23 mouse cellular contexts compared by ENCODE assay signal in genomic region chr17:86194921-86195320, GRCm38 (mm10). TPM values are rescaled to one million over a fixed set of nuclear protein-coding genes. Genes with fewer than 3 reads are reported as not detected.
DNase-seq lines count a peak whose midpoint lies in the region; ATAC-seq and TF ChIP-seq lines count a peak whose summit lies in the region.
"Had no signal": no experiment of that assay in that cellular context is flagged by ENCODE, and none has a peak within 500 bp of the region (broad histone marks: within the 10 kb centered on the region; RNA-seq: fewer than 3 reads in every experiment).

No protein-coding gene starts in this region.

- no peak for TF ChIP-seq EP300 in stomach, postnatal 0 days (optimal IDR thresholded peaks at IDR 0.05)

- H3K36me3 ChIP-seq in heart, embryonic 10.5 days = no peaks in the 10 kb centered on the region
- H3K36me3 ChIP-seq in small intestine, adult 2 months (ENCODE audit: control insufficient read depth, insufficient read depth, low read length) = no peaks in the 10 kb centered on the region
- H3K36me3 ChIP-seq in stomach, postnatal 0 days (ENCODE audit: control insufficient read depth, insufficient read depth, low read length) = no peaks in the 10 kb centered on the region
- H3K36me3 ChIP-seq: embryonic facial prominence, embryonic 13.5 days; forebrain, embryonic 12.5 days; heart, embryonic 12.5 days; hindbrain, embryonic 10.5 days had no signal

- 52% methylated on average over 8 of the region's 8 CpGs for WGBS in heart, embryonic 10.5 days
- 61% methylated on average over 8 of the region's 8 CpGs for WGBS in small intestine, adult 2 months
- 84% methylated on average over 8 of the region's 8 CpGs for WGBS in stomach, postnatal 0 days

- no peak overlapping the region for H3K9ac ChIP-seq in stomach, postnatal 0 days (ENCODE audit: low read length)
- H3K9ac ChIP-seq: embryonic facial prominence, embryonic 13.5 days; forebrain, embryonic 12.5 days; heart, embryonic 12.5 days; hindbrain, embryonic 14.5 days had no signal

- no peaks in the 10 kb centered on the region for H3K9me3 ChIP-seq in heart, embryonic 10.5 days
- H3K9me3 ChIP-seq in stomach, postnatal 0 days (ENCODE audit: control insufficient read depth, low read length) = no peaks in the 10 kb centered on the region
- H3K9me3 ChIP-seq: embryonic facial prominence, embryonic 13.5 days; forebrain, embryonic 12.5 days; heart, embryonic 12.5 days; hindbrain, embryonic 10.5 days had no signal

- no peak overlapping the region for H3K4me2 ChIP-seq in stomach, postnatal 0 days (replicated peaks; ENCODE audit: low read depth)
- H3K4me2 ChIP-seq: embryonic facial prominence, embryonic 13.5 days; forebrain, embryonic 12.5 days; heart, embryonic 12.5 days; hindbrain, embryonic 14.5 days had no signal

- TF ChIP-seq CTCF in small intestine, adult 2 months (IDR thresholded peaks at IDR 0.05; ENCODE audit: extremely low read depth, insufficient read length, insufficient replicate concordance, low read depth, low read length) = no peak
- no peak for TF ChIP-seq CTCF in stomach, postnatal 0 days (IDR thresholded peaks at IDR 0.05; ENCODE audit: low read depth)

- no peak for DNase-seq in heart, embryonic 10.5 days (ENCODE audit: low spot score)
- DNase-seq in heart, adult 8-10 months (ENCODE audit: low spot score) = no peak
- DNase-seq in kidney, adult 8-10 months = peak; percentile 66
- no peak for DNase-seq in kidney, postnatal 4 days
- no peak for DNase-seq in stomach, postnatal 0 days (ENCODE audit: low spot score)
- no peak for DNase-seq in thymus, postnatal 10 days (ENCODE audit: low spot score in 2 of 2)
- DNase-seq: adrenal gland, adult 8-10 months; cerebellum, adult 11 months; cerebellum, adult 8-10 months; cerebellum, postnatal 14 days; gastrocnemius, postnatal 10 days; heart, adult 18-20 months had no signal

- peaks cover 72% of the 10 kb centered on the region for H3K4me1 ChIP-seq in heart, embryonic 10.5 days
- H3K4me1 ChIP-seq in brown adipose tissue, adult 24 weeks (ENCODE audit: control insufficient read depth, insufficient read depth, insufficient read length, low read length) = peaks cover 29% of the 10 kb centered on the region
- H3K4me1 ChIP-seq in small intestine, adult 2 months (ENCODE audit: control insufficient read depth, insufficient read depth, insufficient read length, low read length) = peaks cover 38% of the 10 kb centered on the region
- no peaks in the 10 kb centered on the region for H3K4me1 ChIP-seq in stomach, postnatal 0 days (replicated peaks; ENCODE audit: control insufficient read depth, insufficient read depth)
- H3K4me1 ChIP-seq: forebrain, embryonic 12.5 days had no signal

- H3K4me3 ChIP-seq in heart, embryonic 10.5 days = no peak overlapping the region
- H3K4me3 ChIP-seq in brown adipose tissue, adult 24 weeks (ENCODE audit: insufficient read depth, low read depth, low read length) = no peak overlapping the region
- H3K4me3 ChIP-seq in small intestine, adult 2 months (ENCODE audit: low read depth, low read length) = no peak overlapping the region
- H3K4me3 ChIP-seq in stomach, postnatal 0 days (ENCODE audit: low read depth, low read length) = no peak overlapping the region
- H3K4me3 ChIP-seq: embryonic facial prominence, embryonic 13.5 days; forebrain, embryonic 12.5 days; heart, embryonic 12.5 days; hindbrain, embryonic 10.5 days had no signal

- H3K27ac ChIP-seq in heart, embryonic 10.5 days = peak overlapping the region; percentile 26; the same call in 1 of the 2 replicates
- peak overlapping the region; percentile 52 for H3K27ac ChIP-seq in brown adipose tissue, adult 24 weeks (replicated peaks; ENCODE audit: low read depth, low read length)
- peak overlapping the region; percentile 32; the same call in 1 of the 2 replicates for H3K27ac ChIP-seq in small intestine, adult 2 months (ENCODE audit: insufficient read depth, low read depth, low read length)
- H3K27ac ChIP-seq in stomach, postnatal 0 days (replicated peaks) = no peak overlapping the region
- H3K27ac ChIP-seq: embryonic facial prominence, embryonic 13.5 days; forebrain, embryonic 12.5 days; hindbrain, embryonic 10.5 days; hindbrain, embryonic 14.5 days had no signal

- no peak for TF ChIP-seq POLR2A in small intestine, adult 2 months (IDR thresholded peaks at IDR 0.05; ENCODE audit: low read depth, low read length)

- no peaks in the 10 kb centered on the region for H3K27me3 ChIP-seq in heart, embryonic 10.5 days (ENCODE audit: insufficient read depth, poor library complexity, severe bottlenecking)
- H3K27me3 ChIP-seq in small intestine, adult 2 months (ENCODE audit: control insufficient read depth, insufficient read depth, low read length) = no peaks in the 10 kb centered on the region
- H3K27me3 ChIP-seq in stomach, postnatal 0 days (ENCODE audit: control insufficient read depth, insufficient read depth, low read length) = no peaks in the 10 kb centered on the region
- H3K27me3 ChIP-seq: CH12.LX; embryonic facial prominence, embryonic 13.5 days; forebrain, embryonic 12.5 days; heart, embryonic 12.5 days; Patski had no signal

- no peak for ATAC-seq in stomach, postnatal 0 days (ENCODE audit: low FRiP score, low TSS enrichment)
- ATAC-seq: activated CD4-positive, CD25-positive, alpha-beta regulatory T cell, adult 4 months; forebrain, embryonic 16.5 days; Patski had no signal

RNA-seq across cellular contexts. Expression of gene Prkce, which starts 27.3 kb away (rescaled TPM):
- polyA plus RNA-seq in heart, embryonic 10.5 days (2016; fragmentation: Nextera tagmentation; extraction: Ambion mirVana) = 9.4 and 12.5 TPM in 2 replicates
- 10 to 100 TPM; 24.0 to 30.1 (median 27.4) TPM for total RNA-seq in heart, adult 8-10 months (2022)
- polyA plus RNA-seq in brown adipose tissue, adult 24 weeks (2012; ENCODE audit: insufficient read depth, insufficient read length, missing spikeins) = 13.7 and 18.0 TPM in 2 replicates
- 1.5 and 3.3 TPM in 2 replicates for polyA plus RNA-seq in small intestine, adult 2 months (2012; rRNA removed)
- polyA plus RNA-seq in stomach, postnatal 0 days (2015; fragmentation: Nextera tagmentation; extraction: Ambion mirVana) = 3.0 and 3.4 TPM in 2 replicates

RNA-seq across cellular contexts. Expression of gene Srbd1, which starts 49.9 kb away (rescaled TPM):
- 12.7 and 15.4 TPM in 2 replicates for polyA plus RNA-seq in heart, embryonic 10.5 days (2016; fragmentation: Nextera tagmentation; extraction: Ambion mirVana)
- 10 to 100 TPM; 12.5 to 17.5 (median 13.4) TPM for total RNA-seq in heart, adult 8-10 months (2022)
- polyA plus RNA-seq in brown adipose tissue, adult 24 weeks (2012; ENCODE audit: insufficient read depth, insufficient read length, missing spikeins) = 3.6 and 4.6 TPM in 2 replicates
- 0.50 and 0.80 TPM in 2 replicates for polyA plus RNA-seq in small intestine, adult 2 months (2012; rRNA removed)
- polyA plus RNA-seq in stomach, postnatal 0 days (2015; fragmentation: Nextera tagmentation; extraction: Ambion mirVana) = 4.4 and 5.0 TPM in 2 replicates

Comparison
In these comparisons a context has a peak if more than half of its experiments do, and no peak if none do; other contexts are left out.
1. DNase-seq: peak in kidney, adult 8-10 months (2 of 2); none in heart, embryonic 10.5 days (single experiment), heart, adult 8-10 months (single experiment), kidney, postnatal 4 days (0 of 2), stomach, postnatal 0 days (single experiment) and thymus, postnatal 10 days (0 of 2).